Mouse (Mus musculus) hindbrain, embryonic 11.5 days (tissue): ENCODE measurements around the gene Glyctk. TPM values are rescaled to one million over a fixed set of nuclear protein-coding genes. Genes with fewer than 3 reads are reported as not detected.

ENCODE experiments used
- ATAC-seq: fragments of 200-750 bp; cut with Nextera tagmentation; 2 replicates; pipeline ENCODE4 v1.8.0; 2017; ENCODE audit warnings: mild to moderate bottlenecking, moderate TSS enrichment, moderate library complexity; ENCODE audit not compliant: low FRiP score
- DNase-seq: peaks from one replicate; pipeline ENCODE4 v3.0.0-alpha.2; 2015; ENCODE audit warnings: low spot score
- H3K27ac ChIP-seq: fragments of 300-500 bp; sonication (generic); 2 replicates; pipeline ENCODE4 v1.5.1; 2014; ENCODE audit warnings: mild to moderate bottlenecking, low read depth, low read length
- H3K27me3 ChIP-seq: fragments of 300-500 bp; sonication (generic); 2 replicates; pipeline ENCODE4 v1.6.1; 2014; ENCODE audit warnings: mild to moderate bottlenecking, low read length, moderate library complexity, mixed read lengths; ENCODE audit not compliant: control insufficient read depth, insufficient read depth
- H3K36me3 ChIP-seq: fragments of 300-500 bp; sonication (generic); 2 replicates; pipeline ENCODE4 v1.6.1; 2014; ENCODE audit warnings: mild to moderate bottlenecking, low read length, moderate library complexity, mixed read lengths; ENCODE audit not compliant: control insufficient read depth, insufficient read depth
- H3K4me1 ChIP-seq: fragments of 300-500 bp; sonication (generic); replicated peaks from 2 replicates; pipeline ENCODE4 v1.6.1; 2014; ENCODE audit warnings: low read length, mixed read lengths; ENCODE audit not compliant: control insufficient read depth, insufficient read depth
- H3K4me2 ChIP-seq: fragments of 300-500 bp; sonication (generic); replicated peaks from 2 replicates; pipeline ENCODE4 v1.6.1; 2014; ENCODE audit warnings: mild to moderate bottlenecking, low read depth, low read length
- H3K4me3 ChIP-seq: fragments of 300-500 bp; sonication (generic); 2 replicates; pipeline ENCODE4 v1.5.1; 2014; ENCODE audit warnings: low read depth, low read length
- H3K9ac ChIP-seq: fragments of 300-500 bp; sonication (generic); 2 replicates; pipeline ENCODE4 v1.6.1; 2014; ENCODE audit warnings: low read depth, low read length
- H3K9me3 ChIP-seq: fragments of 300-500 bp; sonication (generic); 2 replicates; pipeline ENCODE4 v1.6.1; 2016; ENCODE audit warnings: low read length; ENCODE audit not compliant: control insufficient read depth
- WGBS: fragments of 180-500 bp; shearing (Covaris S2); extraction: QIAGEN DNeasy Blood & Tissue Kit; methylation state at CpG from one replicate; pipeline ENCODE4 v1.1.7; 2014; 5-methylcytosine and 5-hydroxymethylcytosine counted together
- polyA plus RNA-seq: library from polyadenylated mRNA; unstranded; fragments of >200 nt; fragmentation: Nextera tagmentation; extraction: Ambion mirVana; gene quantifications from 2 replicates; pipeline ENCODE4 v1.2.1, GENCODE M21; 2014

The Glyctk gene
- polyA plus RNA-seq, 1 experiment from 2014 or later: 4.9 TPM

DNA sequence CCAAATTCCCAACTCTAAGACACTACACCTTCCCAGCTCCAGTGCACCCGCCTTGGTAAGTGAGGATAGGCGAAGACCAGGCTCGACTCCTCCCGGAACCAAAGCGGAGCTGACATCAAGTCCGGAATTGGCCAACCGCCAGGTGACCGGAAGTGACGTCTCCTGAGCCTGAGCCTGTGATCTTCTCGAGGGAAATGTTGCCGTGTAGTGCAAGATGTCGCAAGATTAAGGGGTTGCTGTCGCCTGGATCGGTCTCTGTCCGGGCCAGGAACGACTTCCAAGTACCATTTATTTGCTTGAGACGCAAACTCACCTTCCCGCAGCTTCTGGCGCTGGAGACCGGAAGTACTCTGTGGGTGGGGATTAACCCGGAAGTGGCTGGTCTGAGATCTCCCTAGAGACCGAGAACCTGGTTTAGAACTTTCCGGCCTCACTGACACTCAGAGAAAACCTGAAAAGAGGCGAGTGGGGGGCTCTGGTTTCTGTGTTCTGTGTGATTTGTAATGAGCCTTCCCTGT lies 1.9 kb upstream of the Glyctk start:
- Histone ChIP-seq H3K4me1 (no peaks in the 10 kb centered on the region), H3K27me3 (no peaks in the 10 kb centered on the region), H3K36me3 (no peaks in the 10 kb centered on the region), H3K4me3 (peak overlapping the region; percentile 46), H3K9me3 (no peaks in the 10 kb centered on the region), H3K4me2 (peak overlapping the region; percentile 50), H3K9ac (peak overlapping the region; percentile 60), H3K27ac (peak overlapping the region; percentile 88)
- DNase-seq (peak; percentile 94), ATAC-seq (peak; percentile 80)
- WGBS: 3% methylated on average over 24 of the region's 24 CpGs

- Histone ChIP-seq H3K4me2 (no peak overlapping the region; the same call in 1 of the 2 replicates), H3K27me3 (no peaks in the 10 kb centered on the region), H3K36me3 (no peaks in the 10 kb centered on the region), H3K9me3 (no peaks in the 10 kb centered on the region), H3K4me3 (no peak overlapping the region), H3K27ac (no peak overlapping the region), H3K9ac (0 out of 2 replicates have a peak overlapping the region, but pooled peaks have one; percentile 7), H3K4me1 (no peaks in the 10 kb centered on the region)
- ATAC-seq: no peak
- 81% methylated on average over 9 of the region's 9 CpGs for WGBS
- DNase-seq: no peak
These were observed 1.3 kb upstream of the Glyctk start for GRCm38 (mm10) chr9:106159237-106159636.

GRCm38 (mm10) chr9:106157623-106157925 lies 364 bp downstream of the Glyctk start:
- DNase-seq (no peak), ATAC-seq (no peak)
- no peaks in the 10 kb centered on the region for H3K9me3 ChIP-seq
- WGBS: 92% methylated on average over 10 of the region's 10 CpGs
- H3K4me1 ChIP-seq: no peaks in the 10 kb centered on the region
- no peaks in the 10 kb centered on the region for H3K27me3 ChIP-seq
- no peak overlapping the region for H3K4me3 ChIP-seq
- H3K4me2 ChIP-seq: no peak overlapping the region
- 0 out of 2 replicates have a peak, but pooled peaks cover 3% of the 10 kb centered on the region for H3K36me3 ChIP-seq
- H3K9ac ChIP-seq: no peak overlapping the region
- no peak overlapping the region for H3K27ac ChIP-seq

- Histone ChIP-seq H3K4me3 (no peak overlapping the region), H3K4me1 (no peaks in the 10 kb centered on the region), H3K4me2 (no peak overlapping the region), H3K36me3 (0 out of 2 replicates have a peak, but pooled peaks cover 3% of the 10 kb centered on the region), H3K27ac (no peak overlapping the region), H3K9me3 (no peaks in the 10 kb centered on the region), H3K9ac (no peak overlapping the region), H3K27me3 (no peaks in the 10 kb centered on the region)
- DNase-seq (no peak), ATAC-seq (peak; percentile 10; the same call in 1 of the 2 replicates)
- WGBS: 79% methylated on average over 21 of the region's 21 CpGs
These were observed 866 bp downstream of the Glyctk start for GRCm38 (mm10) chr9:106156921-106157622.

- Histone ChIP-seq H3K4me2 (no peak overlapping the region), H3K9me3 (no peaks in the 10 kb centered on the region), H3K9ac (no peak overlapping the region), H3K4me1 (no peaks in the 10 kb centered on the region), H3K36me3 (0 out of 2 replicates have a peak, but pooled peaks cover 3% of the 10 kb centered on the region), H3K4me3 (no peak overlapping the region), H3K27me3 (no peaks in the 10 kb centered on the region), H3K27ac (no peak overlapping the region)
- ATAC-seq (peak; percentile 54), DNase-seq (peak; percentile 85)
- WGBS: 61% methylated on average over 5 of the region's 5 CpGs
These were observed 1.5 kb downstream of the Glyctk start for GRCm38 (mm10) chr9:106156419-106156818.

- no peak for DNase-seq
- 86% methylated on average over 9 of the region's 9 CpGs for WGBS
- no peak overlapping the region for H3K27ac ChIP-seq
- 0 out of 2 replicates have a peak, but pooled peaks cover 3% of the 10 kb centered on the region for H3K36me3 ChIP-seq
- H3K9ac ChIP-seq: no peak overlapping the region
- no peaks in the 10 kb centered on the region for H3K4me1 ChIP-seq
- H3K4me2 ChIP-seq: no peak overlapping the region
- H3K4me3 ChIP-seq: no peak overlapping the region
- H3K9me3 ChIP-seq: no peaks in the 10 kb centered on the region
- no peak for ATAC-seq
- H3K27me3 ChIP-seq: 0 out of 2 replicates have a peak, but pooled peaks cover 4% of the 10 kb centered on the region
These were observed 3.8 kb downstream of the Glyctk start for GRCm38 (mm10) chr9:106154106-106154505.

GRCm38 (mm10) chr9:106149399-106149754 lies 8.6 kb downstream of the Glyctk start:
- peak overlapping the region; percentile 82 for H3K27ac ChIP-seq
- peaks cover 4% of the 10 kb centered on the region; the same call in 1 of the 2 replicates for H3K4me1 ChIP-seq
- peak overlapping the region; percentile 95 for H3K9ac ChIP-seq
- H3K9me3 ChIP-seq: no peaks in the 10 kb centered on the region
- 0 out of 2 replicates have a peak, but pooled peaks cover 4% of the 10 kb centered on the region for H3K27me3 ChIP-seq
- peak overlapping the region; percentile 80 for H3K4me3 ChIP-seq
- DNase-seq (no peak), ATAC-seq (0 out of 2 replicates have a peak, but pooled peaks have one; percentile 8)
- peak overlapping the region; percentile 70 for H3K4me2 ChIP-seq
- 11% methylated on average over 10 of the region's 10 CpGs for WGBS
- 0 out of 2 replicates have a peak, but pooled peaks cover 3% of the 10 kb centered on the region for H3K36me3 ChIP-seq

DNA sequence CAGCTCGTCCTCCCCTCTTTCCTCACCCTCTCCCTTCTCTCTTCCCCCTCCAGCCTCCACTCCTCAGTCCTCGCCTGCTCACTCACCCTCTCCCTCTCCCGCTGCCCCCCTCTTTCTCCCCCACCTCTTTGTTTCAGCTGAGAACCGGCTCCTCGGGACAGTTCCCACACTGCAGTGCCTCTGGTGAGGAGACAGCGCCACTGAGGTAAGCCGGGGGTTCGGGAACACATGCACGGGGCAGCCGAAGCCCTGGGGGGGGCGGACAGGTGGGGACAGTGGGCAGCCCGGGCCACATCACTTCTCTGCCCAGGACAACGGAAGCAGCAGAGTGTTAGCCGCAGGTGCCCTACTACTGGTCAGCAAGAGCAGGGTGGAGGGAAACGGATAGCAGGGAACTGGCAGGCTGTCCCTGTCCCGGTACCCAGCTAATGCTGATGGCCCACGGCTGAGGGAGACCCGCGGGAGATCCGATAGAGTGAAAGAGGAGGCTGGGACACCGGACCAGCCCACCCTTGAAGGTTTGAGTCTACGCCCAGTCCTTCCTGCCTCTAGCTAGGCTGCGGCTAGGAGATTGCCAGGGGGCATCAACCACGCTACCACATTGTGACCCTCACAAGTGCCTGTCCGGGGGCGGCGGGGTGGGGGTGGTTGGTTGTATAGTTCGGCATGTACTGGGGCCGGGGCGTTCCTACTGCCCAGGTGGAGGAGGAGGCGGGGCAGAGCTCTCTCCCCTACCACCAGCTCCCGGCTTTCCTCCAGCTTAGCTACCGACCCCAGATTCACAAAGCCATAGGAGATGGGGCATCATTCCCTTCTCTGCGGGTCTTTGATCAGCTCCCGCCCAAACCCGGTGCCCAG lies 9.2 kb downstream of the Glyctk start:
- DNase-seq: peak; percentile 72
- peak overlapping the region; percentile 82 for H3K27ac ChIP-seq
- WGBS: 1% methylated on average over 36 of the region's 36 CpGs
- H3K36me3 ChIP-seq: 0 out of 2 replicates have a peak, but pooled peaks cover 3% of the 10 kb centered on the region
- 0 out of 2 replicates have a peak, but pooled peaks cover 4% of the 10 kb centered on the region for H3K27me3 ChIP-seq
- peak; percentile 85 for ATAC-seq
- peak overlapping the region; percentile 95 for H3K9ac ChIP-seq
- peak overlapping the region; percentile 80 for H3K4me3 ChIP-seq
- no peaks in the 10 kb centered on the region for H3K9me3 ChIP-seq
- peaks cover 4% of the 10 kb centered on the region; the same call in 1 of the 2 replicates for H3K4me1 ChIP-seq
- H3K4me2 ChIP-seq: peak overlapping the region; percentile 70
